Mouse (Mus musculus) cerebellum, adult 18-20 months (tissue): ENCODE measurements at regions not wholly inside any gene's neighbourhood (a gene's known extent, or its start where the extent isn't known, plus 50 kb on each side); places are given as distances from the start of the nearest gene placed in this dataset.

Source experiments
- DNase-seq, 2 experiments: peaks; one replicate each; pipeline ENCODE4 v3.0.0; 2021

DNA sequence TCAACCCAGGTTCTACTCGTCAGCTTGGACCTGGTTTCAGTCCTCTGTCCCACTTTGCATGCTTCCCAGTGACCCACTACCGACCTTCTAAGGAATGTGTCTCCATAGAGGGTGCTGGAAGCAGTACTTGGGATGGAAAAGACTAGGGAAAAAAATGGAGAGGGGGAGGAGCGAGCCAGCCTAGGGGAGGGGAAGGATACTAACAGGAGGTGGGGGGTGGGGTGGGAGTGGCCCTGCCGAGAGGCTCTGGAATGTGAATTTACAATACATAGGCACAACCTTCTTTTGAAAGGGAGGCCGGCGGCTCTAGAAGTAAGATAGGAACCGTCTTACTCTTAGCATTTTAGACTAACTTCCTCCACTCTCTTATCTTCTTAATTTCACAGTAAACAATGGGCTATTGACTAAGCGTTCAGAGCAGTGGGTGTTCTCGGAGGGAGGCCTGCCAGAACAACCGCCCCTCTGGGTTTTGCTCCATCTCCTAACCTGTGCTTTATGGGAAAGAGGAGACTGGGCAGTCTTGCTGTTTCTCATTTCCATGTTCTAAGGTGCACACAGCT is 145.1 kb downstream of the Foxo1 start:
- no peak for DNase-seq

DNA sequence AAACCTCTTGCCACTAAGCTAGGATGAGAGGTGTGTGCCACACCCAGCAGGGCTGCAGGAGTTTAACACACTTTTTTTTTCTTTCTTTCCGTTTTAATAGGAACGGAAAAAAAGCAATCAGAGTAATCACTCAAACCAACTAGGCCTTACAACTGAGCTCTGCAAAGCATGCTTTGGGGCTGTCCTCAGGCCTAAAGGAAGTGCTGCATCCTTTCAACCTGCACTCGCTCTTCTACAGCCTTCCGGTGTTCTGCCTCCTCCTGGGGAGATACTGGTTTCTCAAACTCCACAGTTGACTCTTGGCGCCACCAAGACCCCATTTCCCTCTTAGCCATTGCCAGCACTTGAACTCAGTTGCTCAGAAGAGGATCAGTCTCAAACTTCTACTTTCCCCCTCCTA is 143.2 kb downstream of the Foxo1 start:
- DNase-seq = no peak

DNA sequence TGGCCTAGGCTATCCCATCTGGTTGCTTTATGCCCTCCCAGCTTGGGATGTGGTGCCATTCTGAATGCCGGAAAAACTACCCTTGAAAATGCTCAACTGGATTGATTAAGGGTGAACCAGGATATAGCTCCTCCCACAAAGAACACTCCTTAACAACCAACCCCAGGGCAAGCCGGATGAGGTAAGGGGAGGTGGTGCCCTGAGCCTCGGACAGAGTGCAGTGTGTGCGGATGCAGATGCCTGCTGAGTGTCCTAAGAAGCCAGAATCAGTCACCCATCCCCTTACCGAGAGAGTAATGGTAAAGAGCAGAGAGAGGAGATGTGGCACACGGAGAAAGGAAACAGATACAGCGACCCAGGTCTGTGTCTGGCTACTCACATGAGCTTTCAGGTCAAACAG is 141.3 kb downstream of the Foxo1 start:
- DNase-seq = no peak

- DNase-seq = no peak
These were observed 138.7 kb downstream of the Foxo1 start for GRCm38 (mm10) chr3:52406778-52407318.

- DNase-seq = no peak
These were observed 136.5 kb downstream of the Foxo1 start for GRCm38 (mm10) chr3:52404636-52405035.

DNA sequence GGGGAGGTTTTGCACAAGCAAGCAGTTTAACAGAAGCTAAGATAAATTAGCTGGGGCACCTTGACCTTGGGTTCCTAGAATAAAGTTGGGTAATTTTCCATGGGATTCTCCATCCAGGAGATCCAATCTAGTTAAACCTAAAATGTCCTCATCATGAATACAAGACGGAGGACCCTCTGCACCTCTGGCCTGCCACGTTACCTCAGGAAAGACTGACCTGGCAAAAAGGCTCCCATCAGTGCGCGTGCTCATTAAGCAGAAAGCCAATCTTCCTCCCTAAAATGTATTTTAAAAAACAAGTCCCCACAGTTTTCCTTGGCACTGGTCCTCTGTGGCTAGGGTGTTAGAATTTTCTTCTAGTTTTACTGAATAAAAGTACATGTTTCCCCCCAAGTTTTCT is 134.9 kb downstream of the Foxo1 start:
- DNase-seq = no peak
